Mouse (Mus musculus) limb, embryonic 10.5 days (tissue): Measurements from ENCODE around the gene Grb7. TPM values are rescaled to one million over a fixed set of nuclear protein-coding genes. Genes with fewer than 3 reads are reported as not detected.

Experiments
- DNase-seq: peaks from one replicate; pipeline ENCODE4 v3.0.0-alpha.2; 2017; ENCODE audit warnings: low spot score
- H3K27ac ChIP-seq: fragments of 300-500 bp; sonication (generic); 2 replicates; pipeline ENCODE4 v1.5.1; 2016; ENCODE audit warnings: mild to moderate bottlenecking
- H3K27me3 ChIP-seq: fragments of 300-500 bp; sonication (generic); 2 replicates; pipeline ENCODE4 v1.6.1; 2016; ENCODE audit warnings: low read depth, mild to moderate bottlenecking; ENCODE audit not compliant: poor library complexity, severe bottlenecking
- H3K36me3 ChIP-seq: fragments of 300-500 bp; sonication (generic); 2 replicates; pipeline ENCODE4 v1.6.1; 2016; ENCODE audit warnings: mild to moderate bottlenecking, moderate library complexity
- H3K4me1 ChIP-seq: fragments of 300-500 bp; sonication (generic); 2 replicates; pipeline ENCODE4 v1.6.1; 2016
- H3K4me3 ChIP-seq: fragments of 300-500 bp; sonication (generic); 2 replicates; pipeline ENCODE4 v1.5.1; 2016; ENCODE audit warnings: mild to moderate bottlenecking, moderate library complexity
- H3K9me3 ChIP-seq: fragments of 300-500 bp; sonication (generic); replicated peaks from 2 replicates; pipeline ENCODE4 v1.6.1; 2016; ENCODE audit warnings: mild to moderate bottlenecking
- WGBS: fragments of 180-500 bp; shearing (Covaris S2); methylation state at CpG from one replicate; pipeline ENCODE4 v1.1.7; 2016; 5-methylcytosine and 5-hydroxymethylcytosine counted together
- polyA plus RNA-seq: library from polyadenylated mRNA; unstranded; fragments of >200 nt; fragmentation: Nextera tagmentation; extraction: Ambion mirVana; gene quantifications from 2 replicates; pipeline ENCODE4 v1.2.1, GENCODE M21; 2016

Grb7 gene
- polyA plus RNA-seq, 1 experiment from 2014 or later = 6.4 TPM

GRCm38 (mm10) chr11:98448191-98448790 is 2.1 kb downstream of the Grb7 start:
- Histone ChIP-seq H3K9me3 (no peaks in the 10 kb centered on the region), H3K27me3 (peaks cover 57% of the 10 kb centered on the region), H3K4me1 (peaks cover 35% of the 10 kb centered on the region), H3K27ac (no peak overlapping the region), H3K36me3 (no peaks in the 10 kb centered on the region), H3K4me3 (no peak overlapping the region; the same call in 1 of the 2 replicates)
- no peak for DNase-seq
- WGBS = 37% methylated on average over 13 of the region's 13 CpGs

DNA sequence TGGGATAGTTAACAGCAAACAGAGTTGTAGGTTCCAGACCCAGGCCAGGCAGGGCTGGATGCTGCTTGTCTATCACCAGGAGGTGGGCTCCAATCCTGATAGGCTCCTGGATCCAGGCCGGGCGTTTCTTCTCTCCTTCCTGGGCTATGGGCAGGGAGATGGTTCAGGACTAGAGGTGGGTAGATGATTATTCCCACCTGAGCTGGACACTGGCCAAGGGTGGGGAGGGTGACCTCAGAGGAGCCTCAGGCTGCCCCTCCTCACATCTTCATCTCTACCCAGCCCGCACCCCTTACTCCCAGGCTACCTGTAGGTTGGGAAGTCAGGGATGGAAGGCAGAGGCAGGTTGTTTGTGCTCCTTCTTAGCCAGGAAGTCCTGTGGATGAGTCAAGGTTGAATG is 3.2 kb downstream of the Grb7 start:
- Histone ChIP-seq H3K27me3 (peaks cover 57% of the 10 kb centered on the region), H3K36me3 (no peaks in the 10 kb centered on the region), H3K4me3 (no peak overlapping the region), H3K27ac (no peak overlapping the region), H3K4me1 (peaks cover 35% of the 10 kb centered on the region), H3K9me3 (no peaks in the 10 kb centered on the region)
- no peak for DNase-seq
- WGBS = 86% methylated on average over 3 of the region's 3 CpGs

- DNase-seq = no peak
- Histone ChIP-seq H3K27me3 (peaks cover 55% of the 10 kb centered on the region), H3K9me3 (no peaks in the 10 kb centered on the region), H3K36me3 (no peaks in the 10 kb centered on the region), H3K4me1 (peaks cover 35% of the 10 kb centered on the region), H3K27ac (no peak overlapping the region), H3K4me3 (no peak overlapping the region)
- 83% methylated on average over 20 of the region's 20 CpGs for WGBS
Observed at GRCm38 (mm10) chr11:98449921-98450771, 4.0 kb downstream of the Grb7 start.

- peaks cover 22% of the 10 kb centered on the region for H3K4me1 ChIP-seq
Observed at GRCm38 (mm10) chr11:98455484-98455883, 9.3 kb downstream of the Grb7 start.

GRCm38 (mm10) chr11:98456545-98456944 is 10.4 kb downstream of the Grb7 start:
- 82% methylated on average over 5 of the region's 5 CpGs for WGBS
- Histone ChIP-seq H3K4me1 (peaks cover 22% of the 10 kb centered on the region), H3K4me3 (no peak overlapping the region), H3K9me3 (no peaks in the 10 kb centered on the region), H3K36me3 (no peaks in the 10 kb centered on the region), H3K27me3 (peaks cover 40% of the 10 kb centered on the region), H3K27ac (no peak overlapping the region)
- no peak for DNase-seq

More at GRCm38 (mm10) chr11:98455484-98455883, 9.3 kb downstream of the Grb7 start:
- H3K27me3 ChIP-seq = peaks cover 30% of the 10 kb centered on the region
- H3K9me3 ChIP-seq = no peaks in the 10 kb centered on the region
- DNase-seq = no peak
- WGBS = 85% methylated on average over 4 of the region's 4 CpGs
- H3K27ac ChIP-seq = no peak overlapping the region
- H3K4me3 ChIP-seq = no peak overlapping the region
- no peaks in the 10 kb centered on the region for H3K36me3 ChIP-seq

- H3K9me3 ChIP-seq = no peaks in the 10 kb centered on the region
Observed at GRCm38 (mm10) chr11:98456945-98457344, 10.8 kb downstream of the Grb7 start.

DNA sequence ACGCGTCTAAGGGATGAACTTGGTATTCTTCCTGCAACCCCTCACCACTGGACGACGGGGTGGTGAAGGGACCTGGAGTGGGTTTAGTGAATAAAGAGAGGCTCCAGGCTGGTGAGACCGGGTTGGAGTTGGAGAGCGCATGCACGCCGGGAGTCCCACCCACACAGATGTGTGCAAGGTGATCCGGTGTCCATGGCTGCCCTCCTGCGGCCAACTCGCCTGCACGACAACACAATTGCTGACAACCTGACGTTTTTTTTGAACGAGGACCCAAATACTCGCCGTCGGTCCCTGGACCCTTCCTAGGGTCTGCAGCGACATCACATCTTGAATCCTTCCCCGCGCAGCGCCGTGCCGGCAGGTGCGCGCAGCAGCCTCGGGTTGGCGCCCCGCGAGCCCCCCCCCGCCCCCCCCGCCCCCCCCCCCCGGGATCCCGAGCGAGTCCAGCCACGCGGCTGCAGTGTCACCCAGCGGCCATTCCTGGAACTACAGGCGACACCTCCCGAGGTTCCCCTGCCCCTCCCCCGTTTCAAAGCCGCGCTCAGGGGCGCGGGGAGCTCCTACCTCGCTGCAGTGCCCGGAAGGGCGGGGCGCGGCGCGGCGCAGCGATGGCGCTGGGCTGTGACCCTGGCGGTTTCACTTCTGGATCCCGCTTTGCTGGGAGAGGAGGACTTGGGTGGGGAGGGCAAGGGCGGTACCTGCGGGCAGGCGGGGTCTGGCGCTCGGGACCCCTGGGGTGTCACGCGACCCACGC is 11.3 kb downstream of the Grb7 start:
- H3K27me3 ChIP-seq = peaks cover 50% of the 10 kb centered on the region
- DNase-seq = peak; percentile 93
- H3K27ac ChIP-seq = peak overlapping the region; percentile 83
- H3K36me3 ChIP-seq = no peaks in the 10 kb centered on the region
- H3K9me3 ChIP-seq = no peaks in the 10 kb centered on the region
- H3K4me3 ChIP-seq = peak overlapping the region; percentile 63
- H3K4me1 ChIP-seq = peaks cover 22% of the 10 kb centered on the region
- WGBS = under 1% methylated on average over 52 of the region's 64 CpGs

More at GRCm38 (mm10) chr11:98456945-98457344, 10.8 kb downstream of the Grb7 start:
- Histone ChIP-seq H3K4me3 (peak overlapping the region; percentile 63), H3K4me1 (peaks cover 22% of the 10 kb centered on the region), H3K27me3 (peaks cover 44% of the 10 kb centered on the region), H3K36me3 (no peaks in the 10 kb centered on the region), H3K27ac (peak overlapping the region; percentile 83)
- 34% methylated on average over 9 of the region's 9 CpGs for WGBS
- no peak for DNase-seq

DNA sequence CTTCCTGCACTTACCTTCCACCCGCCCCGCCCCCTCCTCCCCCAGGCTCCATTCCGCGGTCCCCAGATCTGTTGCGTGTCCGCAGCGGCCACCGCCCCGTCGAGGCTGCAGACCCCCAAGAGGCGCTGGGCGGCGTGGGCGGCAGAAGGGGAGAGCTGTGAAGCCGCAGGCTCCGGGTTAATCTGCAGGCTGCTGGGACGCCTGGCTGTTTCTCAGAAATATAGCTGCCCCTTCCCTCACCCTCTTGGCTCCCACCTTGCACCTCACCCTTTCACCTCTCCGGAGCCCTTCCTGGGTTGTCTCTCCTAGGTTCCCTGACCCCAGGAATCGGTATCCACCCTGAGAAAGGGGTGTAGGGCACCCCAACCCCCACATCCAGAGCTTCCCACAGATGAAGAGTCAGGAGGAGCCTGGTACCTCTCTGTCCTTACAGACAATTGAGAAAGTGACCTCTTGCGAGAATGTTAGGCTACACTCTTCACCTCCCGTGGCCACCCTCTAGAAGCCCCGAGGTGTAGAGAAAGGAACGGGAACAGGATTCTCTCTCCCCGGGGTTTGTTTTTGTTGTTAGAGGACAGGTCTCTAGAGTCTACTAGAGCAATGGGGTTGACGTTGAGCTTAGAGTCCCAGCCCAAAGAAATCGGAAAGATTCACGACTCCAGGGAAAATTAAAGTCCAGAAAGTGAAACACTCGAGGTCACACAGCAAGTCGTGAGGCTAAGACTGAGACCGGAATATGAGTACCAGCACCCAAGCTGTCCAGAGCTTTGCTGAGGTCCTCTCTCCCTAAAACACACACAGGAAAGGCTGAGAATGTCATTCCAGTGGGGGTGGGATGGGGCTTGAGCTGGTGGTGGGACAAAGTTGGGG is 12.2 kb downstream of the Grb7 start:
- 2% methylated on average over 30 of the region's 30 CpGs for WGBS
- peak overlapping the region; percentile 83 for H3K27ac ChIP-seq
- peaks cover 50% of the 10 kb centered on the region for H3K27me3 ChIP-seq
- H3K4me3 ChIP-seq = peak overlapping the region; percentile 63
- no peak for DNase-seq
- peaks cover 22% of the 10 kb centered on the region for H3K4me1 ChIP-seq
- no peaks in the 10 kb centered on the region for H3K9me3 ChIP-seq
- no peaks in the 10 kb centered on the region for H3K36me3 ChIP-seq

DNA sequence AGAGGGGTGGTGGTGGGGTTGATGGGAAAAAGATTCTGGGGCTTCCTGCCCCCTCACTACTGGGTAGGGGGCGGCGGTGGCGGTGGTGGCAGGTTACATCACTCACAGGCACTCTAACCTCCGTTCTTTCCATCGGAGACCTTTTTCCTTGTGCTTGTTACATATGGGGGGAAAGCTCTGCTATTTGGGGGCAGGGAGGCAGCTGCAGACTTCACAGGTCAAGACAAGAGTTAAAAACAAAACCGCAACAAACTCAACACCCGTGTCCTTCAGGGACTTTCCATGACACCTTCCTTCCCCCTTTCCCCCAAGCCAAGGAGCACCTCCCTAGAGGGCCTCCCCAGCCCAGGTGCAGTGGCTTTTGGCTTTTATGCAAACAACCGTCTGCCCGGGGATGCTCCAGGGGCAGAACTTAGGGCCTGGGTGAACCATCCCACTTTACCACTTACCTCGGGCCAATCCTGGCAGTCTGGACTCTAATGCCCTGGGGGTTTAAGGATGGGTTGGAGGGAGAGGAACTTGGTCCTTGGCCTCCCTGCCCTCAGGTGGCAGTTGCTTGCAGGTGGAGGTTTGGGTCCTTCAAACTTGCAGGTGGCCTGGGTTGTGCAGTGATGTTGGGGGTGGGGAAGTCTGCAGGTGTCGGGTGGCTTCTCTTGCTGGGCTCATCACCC is 13.0 kb downstream of the Grb7 start:
- H3K4me1 ChIP-seq = peaks cover 22% of the 10 kb centered on the region
- H3K9me3 ChIP-seq = no peaks in the 10 kb centered on the region
- no peak overlapping the region for H3K27ac ChIP-seq
- 0 out of 2 replicates have a peak overlapping the region, but pooled peaks have one; percentile 4 for H3K4me3 ChIP-seq
- H3K27me3 ChIP-seq = peaks cover 51% of the 10 kb centered on the region
- WGBS = 10% methylated on average over 11 of the region's 11 CpGs
- no peaks in the 10 kb centered on the region for H3K36me3 ChIP-seq
- DNase-seq = no peak

- H3K4me3 ChIP-seq = no peak overlapping the region
- peaks cover 56% of the 10 kb centered on the region for H3K27me3 ChIP-seq
- H3K9me3 ChIP-seq = no peaks in the 10 kb centered on the region
- WGBS = 83% methylated on average over 9 of the region's 9 CpGs
- DNase-seq = no peak
- no peak overlapping the region for H3K27ac ChIP-seq
- peaks cover 22% of the 10 kb centered on the region for H3K4me1 ChIP-seq
- no peaks in the 10 kb centered on the region for H3K36me3 ChIP-seq
Observed at GRCm38 (mm10) chr11:98459860-98460259, 13.7 kb downstream of the Grb7 start.

DNA sequence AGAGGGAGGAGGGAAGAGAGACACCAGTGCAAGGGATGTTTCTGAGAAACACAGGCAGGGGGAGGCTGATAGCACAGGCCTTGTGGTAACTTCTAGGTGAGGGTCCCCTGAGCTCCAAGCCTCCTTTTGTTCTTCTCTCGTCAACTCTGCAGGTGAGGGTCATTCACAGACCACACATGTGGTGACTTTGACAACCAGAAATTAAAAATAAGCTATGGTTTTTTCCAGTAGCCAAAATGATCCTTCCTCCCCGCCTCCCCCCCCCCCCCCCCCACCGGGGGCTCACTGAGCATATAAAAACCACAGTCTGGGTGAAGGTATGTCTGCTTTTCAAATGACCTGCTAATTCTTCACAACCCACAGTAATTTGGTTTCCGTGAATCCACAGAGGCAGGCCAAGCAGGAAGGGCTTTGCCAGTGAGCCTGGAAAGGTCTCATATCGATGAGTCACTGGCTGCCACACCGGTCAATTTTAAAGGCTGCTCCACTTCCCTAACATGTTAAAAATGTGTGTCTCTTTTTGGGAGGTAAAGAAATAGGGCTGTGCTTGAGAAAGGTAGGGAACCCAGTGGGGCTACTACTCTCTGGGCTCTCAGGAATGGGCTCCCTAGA is 15.0 kb downstream of the Grb7 start:
- no peak for DNase-seq
- 55% methylated on average over 6 of the region's 6 CpGs for WGBS
- no peak overlapping the region for H3K4me3 ChIP-seq
- H3K36me3 ChIP-seq = no peaks in the 10 kb centered on the region
- H3K9me3 ChIP-seq = no peaks in the 10 kb centered on the region
- peaks cover 56% of the 10 kb centered on the region for H3K27me3 ChIP-seq
- H3K27ac ChIP-seq = no peak overlapping the region
- peaks cover 22% of the 10 kb centered on the region for H3K4me1 ChIP-seq
